Mouse (Mus musculus) testis, adult 2 months (tissue): ENCODE results near the gene Abca6. TPM values are rescaled to one million over a fixed set of nuclear protein-coding genes. Genes with fewer than 3 reads are reported as not detected.

Source experiments
- H3K27ac ChIP-seq: fragments of 200-500 bp; 2 replicates; pipeline ENCODE4 v1.5.1; 2012; ENCODE audit warnings: low read depth, low read length; ENCODE audit not compliant: control insufficient read depth, insufficient read depth
- H3K27me3 ChIP-seq: fragments of 200-500 bp; 2 replicates; pipeline ENCODE4 v1.6.1; 2012; ENCODE audit warnings: mild to moderate bottlenecking, low read length, moderate library complexity; ENCODE audit not compliant: control insufficient read depth, insufficient read depth
- H3K36me3 ChIP-seq: fragments of 200-500 bp; 2 replicates; pipeline ENCODE4 v1.6.1; 2012; ENCODE audit warnings: mild to moderate bottlenecking, low read length; ENCODE audit not compliant: control insufficient read depth, insufficient read depth
- H3K4me1 ChIP-seq: fragments of 200-500 bp; 2 replicates; pipeline ENCODE4 v1.6.1; 2012; ENCODE audit warnings: low read length; ENCODE audit not compliant: control insufficient read depth, insufficient read depth
- H3K4me3 ChIP-seq: fragments of 200-500 bp; 2 replicates; pipeline ENCODE4 v1.5.1; 2012; ENCODE audit warnings: low read depth, mild to moderate bottlenecking, low read length, moderate library complexity, mixed read lengths; ENCODE audit not compliant: control insufficient read depth
- CTCF ChIP-seq: fragments of 200-500 bp; IDR thresholded peaks from 2 replicates; pipeline ENCODE4 v1.5.1; 2012; ENCODE audit warnings: low read depth, mild to moderate bottlenecking, inconsistent platforms, low read length, moderate library complexity; ENCODE audit not compliant: control insufficient read depth, insufficient read depth, insufficient replicate concordance
- POLR2A ChIP-seq: fragments of 200-500 bp; IDR thresholded peaks from 2 replicates; pipeline ENCODE4 v1.6.1; 2012; ENCODE audit warnings: low read depth, mild to moderate bottlenecking, inconsistent platforms, low read length, moderate library complexity; ENCODE audit not compliant: control insufficient read depth
- polyA plus RNA-seq: library from polyadenylated mRNA; depleted of rRNA; stranded (reverse); fragments of >200 nt; gene quantifications from 2 replicates; pipeline ENCODE4 v1.2.3, GENCODE M21; 2012

The Abca6 gene
- polyA plus RNA-seq, 1 experiment, result 0.51 TPM

DNA sequence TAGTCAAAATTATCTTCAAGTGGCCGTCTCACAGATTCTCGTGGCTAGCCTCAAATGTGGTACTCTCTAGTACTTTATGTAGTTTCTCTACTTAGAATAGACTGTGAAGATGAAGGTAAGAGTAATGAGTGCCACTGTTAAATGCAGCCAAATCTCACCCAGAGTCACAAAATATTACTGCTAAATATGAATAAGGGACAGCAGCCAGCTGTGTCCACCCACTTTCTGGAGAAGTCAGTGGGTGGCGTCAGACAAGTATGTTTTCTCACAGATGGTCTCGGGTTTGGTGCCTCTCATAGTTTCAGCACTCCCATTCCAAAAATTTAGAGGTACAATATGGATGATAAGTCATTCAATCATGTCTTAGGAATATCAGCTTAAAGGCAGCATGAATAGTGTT is 56.3 kb downstream of the Abca6 start:
- TF ChIP-seq POLR2A (no peak), CTCF (no peak)
- Histone ChIP-seq H3K27ac (no peak overlapping the region), H3K36me3 (no peaks in the 10 kb centered on the region), H3K27me3 (no peaks in the 10 kb centered on the region), H3K4me1 (no peaks in the 10 kb centered on the region), H3K4me3 (no peak overlapping the region)

GRCm38 (mm10) chr11:110171212-110171611 is 80.4 kb downstream of the Abca6 start:
- no peaks in the 10 kb centered on the region for H3K36me3 ChIP-seq
- TF ChIP-seq POLR2A (no peak), CTCF (no peak)
- H3K27me3 ChIP-seq, result no peaks in the 10 kb centered on the region
- no peak overlapping the region for H3K27ac ChIP-seq
- H3K4me1 ChIP-seq, result no peaks in the 10 kb centered on the region
- no peak overlapping the region for H3K4me3 ChIP-seq

- H3K27me3 ChIP-seq, result no peaks in the 10 kb centered on the region
- H3K4me1 ChIP-seq, result no peaks in the 10 kb centered on the region
- peak within 1 kb of the TSS; percentile 27; the same call in 1 of the 2 replicates for H3K4me3 ChIP-seq
- no peak for TF ChIP-seq CTCF
- TF ChIP-seq POLR2A, result no peak
- H3K36me3 ChIP-seq, result no peaks in the 10 kb centered on the region
- H3K27ac ChIP-seq, result peak within 1 kb of the TSS; percentile 57; the same call in 1 of the 2 replicates
Measured at GRCm38 (mm10) chr11:110167459-110168251, 83.9 kb downstream of the Abca6 start, which contains the start of gene Abca9. Gene Abca9 (minus strand): TSS chr11:110168196.

- H3K27me3 ChIP-seq, result no peaks in the 10 kb centered on the region
- H3K4me1 ChIP-seq, result no peaks in the 10 kb centered on the region
- no peak overlapping the region for H3K27ac ChIP-seq
- no peaks in the 10 kb centered on the region for H3K36me3 ChIP-seq
- TF ChIP-seq POLR2A, result no peak
- no peak for TF ChIP-seq CTCF
- no peak overlapping the region for H3K4me3 ChIP-seq
Measured at GRCm38 (mm10) chr11:110165822-110166221, 85.8 kb downstream of the Abca6 start.

- no peak for TF ChIP-seq CTCF
- no peak for TF ChIP-seq POLR2A
- no peak overlapping the region for H3K4me3 ChIP-seq
- H3K27me3 ChIP-seq, result no peaks in the 10 kb centered on the region
- no peaks in the 10 kb centered on the region for H3K4me1 ChIP-seq
- H3K27ac ChIP-seq, result no peak overlapping the region
- no peaks in the 10 kb centered on the region for H3K36me3 ChIP-seq
Measured at GRCm38 (mm10) chr11:110165409-110165808, 86.2 kb downstream of the Abca6 start.

DNA sequence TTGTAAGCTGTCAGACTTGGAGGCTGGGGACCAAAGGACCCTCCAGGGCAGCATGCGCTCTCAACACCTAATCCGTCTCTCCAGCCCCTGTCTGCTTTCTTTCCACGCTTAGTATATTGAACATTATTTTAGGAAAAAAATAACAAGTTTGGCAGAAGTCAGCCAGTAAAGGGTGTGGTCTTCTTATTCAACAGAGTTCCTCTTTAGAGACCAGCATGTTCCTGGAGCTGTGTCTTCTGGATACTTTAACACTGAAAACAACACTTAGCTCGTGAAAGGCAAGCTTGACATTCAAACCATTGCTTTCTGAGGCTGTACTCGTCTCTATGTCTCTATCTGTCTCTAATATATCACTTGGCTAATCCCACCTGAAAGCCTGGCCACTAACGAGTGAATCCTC is 94.5 kb downstream of the Abca6 start:
- Histone ChIP-seq H3K36me3 (no peaks in the 10 kb centered on the region), H3K4me3 (no peak overlapping the region; the same call in 1 of the 2 replicates), H3K27ac (no peak overlapping the region), H3K4me1 (no peaks in the 10 kb centered on the region), H3K27me3 (no peaks in the 10 kb centered on the region)
- no peak for TF ChIP-seq POLR2A
- no peak for TF ChIP-seq CTCF

- TF ChIP-seq CTCF, result no peak
- no peak for TF ChIP-seq POLR2A
Measured at GRCm38 (mm10) chr11:110155985-110156384, 95.6 kb downstream of the Abca6 start.

More at GRCm38 (mm10) chr11:110155985-110156384, 95.6 kb downstream of the Abca6 start:
- Histone ChIP-seq H3K4me1 (no peaks in the 10 kb centered on the region), H3K27me3 (no peaks in the 10 kb centered on the region), H3K4me3 (no peak overlapping the region; the same call in 1 of the 2 replicates), H3K36me3 (no peaks in the 10 kb centered on the region), H3K27ac (no peak overlapping the region)
